Mouse (Mus musculus) heart, adult 2 months (tissue): ENCODE results near the gene Snrpb2.

Experiments
- CTCF ChIP-seq: fragments of 200-600 bp; IDR thresholded peaks from 2 replicates; pipeline ENCODE4 v1.8.1; 2022; ENCODE audit warnings: antibody characterized with exemption, mild to moderate bottlenecking, moderate library complexity
- EP300 ChIP-seq: fragments of 200-500 bp; IDR thresholded peaks from 2 replicates; pipeline ENCODE4 v1.6.1; 2011; ENCODE audit warnings: low read depth, low read length, control low read depth; ENCODE audit not compliant: insufficient read depth
- POLR2A ChIP-seq: fragments of 200-500 bp; IDR thresholded peaks from 2 replicates; pipeline ENCODE4 v1.6.1; 2011; ENCODE audit warnings: mild to moderate bottlenecking, low read depth, low read length, control low read depth; ENCODE audit not compliant: insufficient read depth

DNA sequence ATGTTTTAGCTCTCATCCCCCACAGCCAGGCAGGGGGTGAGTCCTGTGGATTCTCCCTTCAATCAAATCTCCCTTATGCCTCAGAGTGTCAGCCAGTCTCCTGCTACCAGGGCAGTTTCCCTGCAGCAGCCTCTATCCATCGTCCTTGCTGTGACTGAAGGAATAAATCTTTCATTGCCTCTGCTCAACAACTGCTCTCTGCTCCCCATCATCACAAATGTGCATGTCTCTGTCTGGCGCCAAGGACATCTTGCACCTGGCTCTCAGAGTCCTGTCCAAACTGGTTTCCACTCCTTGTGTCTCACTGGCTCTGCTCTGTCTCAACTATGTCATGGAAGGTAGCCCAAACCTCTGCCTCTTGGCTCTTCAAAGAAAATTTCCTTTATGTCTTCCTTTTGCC is 43.1 kb upstream of the Snrpb2 start:
- TF ChIP-seq POLR2A, result no peak
- no peak for TF ChIP-seq CTCF
- no peak for TF ChIP-seq EP300
